Mouse (Mus musculus) spleen, postnatal 10 days (tissue): ENCODE measurements at regions not wholly inside any gene's neighbourhood (a gene's known extent, or its start where the extent isn't known, plus 50 kb on each side); places are given as distances from the start of the nearest gene placed in this dataset.

Source experiments
- DNase-seq, 2 experiments: peaks; one replicate each; pipeline ENCODE4 v3.0.0; 2021 to 2022; ENCODE audit warnings: low spot score in 2 of 2

DNA sequence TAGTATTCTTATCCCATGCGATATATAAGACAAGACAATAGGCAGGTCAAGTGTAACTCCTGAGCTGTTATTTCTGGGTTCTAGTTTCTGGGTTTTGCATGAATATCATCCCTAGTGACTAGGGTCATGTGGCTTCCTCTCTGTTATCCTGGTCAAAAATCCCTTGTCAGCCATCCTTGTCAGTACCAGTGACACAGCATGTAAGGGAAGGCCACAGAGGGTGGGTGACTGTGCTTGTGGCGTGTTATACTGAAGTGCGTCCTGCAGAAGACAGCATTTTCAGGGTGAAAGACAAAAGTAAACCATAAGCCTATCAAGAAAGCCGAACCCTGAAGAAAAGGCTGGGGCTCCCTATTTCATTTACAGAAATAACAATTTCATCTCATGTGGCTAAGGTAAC lies 50.7 kb upstream of the Echdc3 start:
- DNase-seq = no peak

DNA sequence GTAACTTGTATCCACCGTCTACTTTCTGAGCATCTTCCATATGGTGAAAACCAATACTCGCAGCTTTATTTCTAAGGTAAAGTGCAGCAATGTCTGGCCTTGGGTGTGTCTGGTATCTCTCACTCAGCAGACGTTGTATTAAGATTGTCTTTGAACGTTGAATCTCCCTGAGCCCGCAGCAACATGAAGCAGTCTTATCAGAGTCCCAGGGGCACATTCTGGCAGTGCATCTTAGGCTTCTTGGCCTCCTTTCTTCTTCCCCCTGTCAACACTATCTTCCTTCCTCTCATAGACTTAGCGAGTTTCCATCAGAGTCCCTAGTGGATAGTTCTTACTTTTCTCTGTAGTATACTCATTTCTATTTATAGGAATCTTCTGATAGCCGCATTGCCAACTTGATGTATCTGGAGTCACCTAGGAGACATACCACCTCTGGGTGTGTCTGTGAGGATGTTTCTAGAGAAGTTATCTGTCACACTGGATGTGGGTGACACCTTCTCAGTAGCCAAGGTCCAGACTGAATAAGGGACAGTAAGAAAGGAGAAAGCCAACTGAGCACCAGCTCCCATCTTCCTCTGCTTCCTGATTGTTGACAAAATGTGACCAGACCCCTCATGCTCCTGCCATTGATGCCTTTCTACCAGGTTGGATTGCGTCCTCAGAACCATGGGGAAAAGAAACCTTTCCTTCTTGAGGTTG lies 51.4 kb upstream of the Echdc3 start:
- peak in 1 of 2 experiments; percentile 57 for DNase-seq

DNA sequence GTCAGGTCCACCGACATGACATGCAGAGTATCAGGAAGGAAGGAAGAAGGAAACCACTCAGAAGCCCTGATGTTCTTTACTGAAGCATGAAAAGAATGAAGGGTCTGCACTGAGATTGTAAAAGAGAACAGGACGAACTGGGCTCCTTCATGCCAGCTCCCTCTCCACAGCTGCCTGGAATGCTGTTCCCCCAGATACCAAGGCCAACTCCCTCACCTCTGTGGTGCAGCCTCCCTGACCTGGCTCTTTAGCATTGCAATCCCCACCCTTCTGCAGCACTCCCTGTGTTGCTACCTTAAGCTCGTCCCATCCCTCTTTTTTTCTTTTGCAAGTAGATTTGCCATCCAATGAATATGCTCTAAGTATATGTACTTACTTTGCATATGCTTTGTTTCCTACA lies 52.3 kb upstream of the Echdc3 start:
- no peak for DNase-seq

DNA sequence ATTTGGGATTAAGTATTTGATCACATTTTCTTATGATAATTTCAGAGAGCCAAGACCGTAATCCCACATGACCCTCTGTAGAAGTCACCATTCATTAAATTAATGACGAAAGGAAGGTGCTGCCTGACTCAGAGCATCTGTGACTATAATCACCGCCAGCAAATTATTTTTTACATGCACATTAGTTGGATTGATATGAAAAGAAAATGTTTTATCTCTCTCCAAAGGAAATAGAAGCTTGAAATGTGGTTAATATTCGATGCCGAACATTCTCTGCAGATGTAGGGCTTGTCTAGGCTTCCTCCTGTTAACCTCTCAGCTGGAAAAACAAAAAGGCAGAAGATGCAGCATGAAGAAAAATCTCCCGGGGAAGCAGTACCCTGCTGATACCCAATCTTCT lies 54.2 kb upstream of the Echdc3 start:
- DNase-seq = no peak

DNA sequence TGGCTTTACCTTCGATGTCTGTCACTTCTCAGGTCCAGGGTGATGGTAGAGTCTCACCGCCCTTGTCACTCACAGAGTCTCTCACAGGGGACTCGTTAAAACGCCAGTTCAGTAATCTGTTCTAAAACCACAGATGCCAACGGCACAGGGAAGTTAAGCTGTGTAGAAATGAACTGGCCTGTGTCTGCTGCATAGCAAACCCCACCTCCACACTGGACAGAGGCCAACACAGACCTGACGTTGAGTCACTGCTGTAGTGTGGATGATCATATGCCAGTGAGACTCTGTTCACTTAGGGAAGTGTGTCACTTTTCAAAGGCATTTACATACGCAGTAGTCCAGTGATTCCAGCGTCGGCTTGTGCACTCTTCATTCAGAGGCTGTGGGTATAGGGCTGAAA lies 54.7 kb upstream of the Echdc3 start:
- DNase-seq = peak; percentile 39 to 71

DNA sequence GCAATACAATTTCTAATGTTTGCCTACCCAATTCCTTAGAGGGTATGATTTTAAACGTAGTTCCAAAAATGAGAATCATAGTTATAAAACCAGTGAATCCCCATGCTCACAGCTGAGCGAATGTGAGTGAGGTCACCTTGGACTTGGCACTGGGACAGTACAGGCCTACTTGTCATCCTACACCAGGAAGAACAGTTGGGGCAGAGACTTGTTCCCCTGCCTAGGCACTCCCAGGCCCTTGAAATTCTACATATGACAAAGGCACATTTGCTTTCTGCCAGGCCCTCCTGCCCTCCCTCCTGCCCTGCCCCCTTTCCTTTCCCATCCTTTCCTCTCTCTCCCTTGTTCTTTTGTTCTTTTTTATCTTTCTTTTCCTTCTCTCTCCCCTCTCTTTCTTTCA lies 50.0 kb upstream of the Usp6nl start:
- DNase-seq = no peak
